Mouse (Mus musculus) neural tube, embryonic 14.5 days (tissue): ENCODE measurements around the gene Gm45837. TPM values are rescaled to one million over a fixed set of nuclear protein-coding genes. Genes with fewer than 3 reads are reported as not detected.

ENCODE experiments used
- ATAC-seq: fragments of 200-750 bp; cut with Nextera tagmentation; 2 replicates; pipeline ENCODE4 v1.8.0; 2017; ENCODE audit warnings: low read depth, mild to moderate bottlenecking, moderate TSS enrichment, moderate library complexity
- H3K27ac ChIP-seq: fragments of 300-500 bp; sonication (generic); 2 replicates; pipeline ENCODE4 v1.5.1; 2014; ENCODE audit warnings: low read depth, mild to moderate bottlenecking, control low read depth, low read length, moderate library complexity, mixed read lengths
- H3K27me3 ChIP-seq: fragments of 300-500 bp; sonication (generic); 2 replicates; pipeline ENCODE4 v1.6.1; 2014; ENCODE audit warnings: low read length; ENCODE audit not compliant: control insufficient read depth, insufficient read depth
- H3K36me3 ChIP-seq: fragments of 300-500 bp; sonication (generic); 2 replicates; pipeline ENCODE4 v1.6.1; 2014; ENCODE audit warnings: low read length, mixed read lengths; ENCODE audit not compliant: control insufficient read depth, insufficient read depth
- H3K4me1 ChIP-seq: fragments of 300-500 bp; sonication (generic); 2 replicates; pipeline ENCODE4 v1.6.1; 2014; ENCODE audit warnings: low read length; ENCODE audit not compliant: control insufficient read depth, insufficient read depth
- H3K4me2 ChIP-seq: fragments of 300-500 bp; sonication (generic); 2 replicates; pipeline ENCODE4 v1.6.1; 2014; ENCODE audit warnings: mild to moderate bottlenecking, low read depth, low read length, control low read depth
- H3K4me3 ChIP-seq: fragments of 300-500 bp; sonication (generic); 2 replicates; pipeline ENCODE4 v1.5.1; 2014; ENCODE audit warnings: low read depth, low read length, control low read depth, mixed read lengths
- H3K9ac ChIP-seq: fragments of 300-500 bp; sonication (generic); replicated peaks from 2 replicates; pipeline ENCODE4 v1.6.1; 2014; ENCODE audit warnings: low read depth, mild to moderate bottlenecking, control low read depth, low read length, mixed read lengths
- H3K9me3 ChIP-seq: fragments of 300-500 bp; sonication (generic); 2 replicates; pipeline ENCODE4 v1.6.1; 2016; ENCODE audit warnings: low read length; ENCODE audit not compliant: control insufficient read depth
- whole genome bisulfite sequencing: fragments of 180-500 bp; shearing (Covaris S2); extraction: QIAGEN DNeasy Blood & Tissue Kit; methylation state at CpG from one replicate; pipeline ENCODE4 v1.1.7; 2014; 5-methylcytosine and 5-hydroxymethylcytosine counted together
- polyA plus RNA-seq: library from polyadenylated mRNA; unstranded; fragments of >200 nt; fragmentation: Nextera tagmentation; extraction: Ambion mirVana; gene quantifications from 2 replicates; pipeline ENCODE4 v1.2.1, GENCODE M21; 2014

Gene Gm45837
- polyA plus RNA-seq, 1 experiment from 2014 or later = not detected

DNA sequence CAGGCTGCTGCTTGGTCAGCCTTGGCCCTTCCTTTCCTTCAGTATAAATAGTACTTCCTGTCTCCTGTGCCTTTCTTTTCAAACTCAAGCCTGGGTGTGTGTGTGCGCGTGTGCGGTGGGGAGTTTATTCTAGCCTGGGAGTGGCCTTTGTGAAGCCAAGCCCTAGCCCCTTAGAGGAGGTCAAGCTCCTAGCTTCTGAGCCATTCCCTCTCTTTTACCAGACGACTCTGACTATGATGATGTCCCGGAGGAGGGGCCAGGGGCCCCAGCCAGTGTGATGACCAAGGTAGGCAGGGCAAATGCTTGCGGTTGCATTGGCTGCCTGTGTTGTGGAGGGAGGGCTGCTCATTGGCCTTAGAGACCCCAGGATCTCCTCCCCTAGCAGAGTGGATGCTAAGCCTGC is 25.4 kb upstream of the Gm45837 start:
- no peak for ATAC-seq
- H3K27ac ChIP-seq = no peak overlapping the region
- no peaks in the 10 kb centered on the region for H3K9me3 ChIP-seq
- no peaks in the 10 kb centered on the region for H3K27me3 ChIP-seq
- H3K4me1 ChIP-seq = 0 out of 2 replicates have a peak, but pooled peaks cover 4% of the 10 kb centered on the region
- H3K36me3 ChIP-seq = no peaks in the 10 kb centered on the region
- WGBS = 44% methylated on average over 6 of the region's 6 CpGs
- no peak overlapping the region for H3K4me2 ChIP-seq
- no peak overlapping the region for H3K9ac ChIP-seq
- no peak overlapping the region for H3K4me3 ChIP-seq

DNA sequence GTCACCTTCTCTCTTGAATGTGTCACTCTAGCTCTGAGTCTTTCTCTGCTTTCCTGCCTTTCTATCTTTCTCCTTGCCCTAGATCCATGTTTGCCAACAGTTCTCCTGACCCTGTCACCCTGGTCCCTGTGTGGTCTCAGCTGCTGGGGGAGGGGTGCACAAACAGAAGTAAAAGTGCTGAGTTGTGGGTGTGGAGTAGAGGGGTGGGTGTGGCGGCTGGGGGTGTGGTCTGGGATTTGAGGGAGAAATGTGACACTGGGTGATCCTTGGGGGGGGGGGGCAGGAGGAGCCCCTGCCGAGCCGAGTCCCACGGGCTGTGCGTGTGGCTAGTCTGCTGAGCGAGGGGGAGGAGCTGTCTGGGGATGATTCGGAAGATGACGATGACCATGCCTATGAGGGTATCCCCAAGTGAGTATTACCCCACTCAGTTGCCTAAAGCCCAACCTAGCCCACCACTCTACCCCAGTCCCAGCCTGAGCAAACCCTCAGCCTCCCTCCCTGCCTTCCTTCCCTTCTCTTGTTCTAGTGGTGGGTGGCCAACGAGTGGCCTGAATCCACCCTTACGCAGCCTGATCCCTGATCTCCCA is 24.7 kb upstream of the Gm45837 start:
- Histone ChIP-seq H3K4me3 (no peak overlapping the region), H3K9ac (no peak overlapping the region), H3K4me2 (no peak overlapping the region), H3K9me3 (no peaks in the 10 kb centered on the region), H3K36me3 (no peaks in the 10 kb centered on the region), H3K27me3 (no peaks in the 10 kb centered on the region), H3K4me1 (0 out of 2 replicates have a peak, but pooled peaks cover 4% of the 10 kb centered on the region), H3K27ac (no peak overlapping the region)
- WGBS = 56% methylated on average over 9 of the region's 10 CpGs
- no peak for ATAC-seq

DNA sequence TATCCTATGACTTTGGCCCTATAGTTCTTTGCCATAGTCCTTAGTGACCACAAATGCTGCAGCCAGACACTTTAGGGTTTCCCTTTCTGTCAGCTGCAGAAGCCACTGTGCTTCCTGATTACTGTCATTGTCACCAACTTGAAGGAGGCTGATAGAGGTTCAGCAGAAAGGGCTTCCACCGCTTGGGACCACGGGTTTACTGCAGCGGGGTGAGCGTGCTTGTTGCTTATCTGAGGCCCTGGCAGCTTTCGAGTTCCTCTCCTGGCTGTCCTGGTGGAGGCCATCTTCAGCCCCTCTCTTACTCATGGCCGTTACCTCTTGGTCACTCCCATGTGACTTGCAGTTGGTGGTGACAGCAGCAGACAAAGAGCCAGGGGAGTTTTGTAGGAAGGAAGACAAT is 21.4 kb upstream of the Gm45837 start:
- Histone ChIP-seq H3K27me3 (no peaks in the 10 kb centered on the region), H3K9me3 (no peaks in the 10 kb centered on the region), H3K9ac (no peak overlapping the region), H3K4me3 (no peak overlapping the region), H3K4me2 (no peak overlapping the region), H3K27ac (no peak overlapping the region), H3K4me1 (0 out of 2 replicates have a peak, but pooled peaks cover 4% of the 10 kb centered on the region), H3K36me3 (no peaks in the 10 kb centered on the region)
- 92% methylated on average over 6 of the region's 6 CpGs for WGBS
- no peak for ATAC-seq

DNA sequence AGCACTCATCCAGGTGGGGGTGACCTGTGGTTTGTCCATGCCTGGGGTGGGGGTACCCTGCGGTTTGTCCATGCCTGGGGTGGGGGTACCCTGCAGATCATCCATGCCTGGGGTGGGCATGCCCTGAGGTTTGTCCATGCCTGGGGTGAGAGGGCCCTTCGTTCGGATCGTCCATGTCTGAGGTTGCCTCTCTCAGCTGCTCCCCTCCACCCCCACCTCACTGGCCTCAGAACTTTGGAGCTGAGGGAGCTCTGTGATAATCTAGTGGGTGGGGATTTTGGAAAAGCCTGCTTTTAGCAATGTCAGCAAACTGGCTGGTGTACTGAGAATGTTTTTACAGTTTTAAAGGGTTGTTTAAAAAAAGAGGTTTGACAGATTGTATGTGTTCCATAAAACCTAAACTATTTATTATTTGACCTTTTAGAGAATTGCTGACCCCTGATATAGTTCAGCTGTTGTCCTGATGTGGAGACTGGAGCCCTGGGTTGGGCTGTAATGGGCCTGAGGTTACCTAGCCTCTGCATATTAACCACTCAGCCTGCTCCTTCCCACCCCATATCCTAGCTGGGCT is 18.7 kb upstream of the Gm45837 start:
- Histone ChIP-seq H3K4me1 (no peaks in the 10 kb centered on the region), H3K27ac (no peak overlapping the region), H3K9me3 (no peaks in the 10 kb centered on the region), H3K4me3 (no peak overlapping the region), H3K9ac (no peak overlapping the region), H3K36me3 (no peaks in the 10 kb centered on the region), H3K4me2 (no peak overlapping the region), H3K27me3 (no peaks in the 10 kb centered on the region)
- WGBS = 86% methylated on average over 4 of the region's 4 CpGs
- no peak for ATAC-seq

DNA sequence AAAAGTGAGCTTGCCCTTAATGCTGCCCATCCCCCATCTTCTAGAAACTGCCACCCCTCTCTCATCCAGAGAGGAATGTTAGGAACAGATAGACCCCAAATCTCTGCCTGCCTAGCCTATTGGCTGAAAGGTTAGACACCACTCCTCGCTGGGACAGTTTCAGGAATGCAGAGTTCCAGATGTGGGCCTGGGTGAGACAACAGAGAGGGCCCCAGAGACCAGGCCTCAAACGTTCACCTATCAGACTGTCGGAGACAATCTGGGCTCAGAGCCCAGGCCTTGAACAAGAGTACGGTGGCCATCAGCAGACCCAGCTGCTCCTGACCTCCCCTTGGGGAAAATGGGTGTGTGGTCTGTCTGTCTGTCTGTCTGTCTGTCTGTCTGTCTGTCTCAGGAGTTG is 17.7 kb upstream of the Gm45837 start:
- no peak overlapping the region for H3K4me3 ChIP-seq
- H3K27me3 ChIP-seq = no peaks in the 10 kb centered on the region
- no peaks in the 10 kb centered on the region for H3K36me3 ChIP-seq
- no peak overlapping the region for H3K9ac ChIP-seq
- H3K4me2 ChIP-seq = no peak overlapping the region
- WGBS = 65% methylated on average over 4 of the region's 4 CpGs
- no peak for ATAC-seq
- no peaks in the 10 kb centered on the region for H3K4me1 ChIP-seq
- H3K9me3 ChIP-seq = no peaks in the 10 kb centered on the region
- H3K27ac ChIP-seq = no peak overlapping the region

DNA sequence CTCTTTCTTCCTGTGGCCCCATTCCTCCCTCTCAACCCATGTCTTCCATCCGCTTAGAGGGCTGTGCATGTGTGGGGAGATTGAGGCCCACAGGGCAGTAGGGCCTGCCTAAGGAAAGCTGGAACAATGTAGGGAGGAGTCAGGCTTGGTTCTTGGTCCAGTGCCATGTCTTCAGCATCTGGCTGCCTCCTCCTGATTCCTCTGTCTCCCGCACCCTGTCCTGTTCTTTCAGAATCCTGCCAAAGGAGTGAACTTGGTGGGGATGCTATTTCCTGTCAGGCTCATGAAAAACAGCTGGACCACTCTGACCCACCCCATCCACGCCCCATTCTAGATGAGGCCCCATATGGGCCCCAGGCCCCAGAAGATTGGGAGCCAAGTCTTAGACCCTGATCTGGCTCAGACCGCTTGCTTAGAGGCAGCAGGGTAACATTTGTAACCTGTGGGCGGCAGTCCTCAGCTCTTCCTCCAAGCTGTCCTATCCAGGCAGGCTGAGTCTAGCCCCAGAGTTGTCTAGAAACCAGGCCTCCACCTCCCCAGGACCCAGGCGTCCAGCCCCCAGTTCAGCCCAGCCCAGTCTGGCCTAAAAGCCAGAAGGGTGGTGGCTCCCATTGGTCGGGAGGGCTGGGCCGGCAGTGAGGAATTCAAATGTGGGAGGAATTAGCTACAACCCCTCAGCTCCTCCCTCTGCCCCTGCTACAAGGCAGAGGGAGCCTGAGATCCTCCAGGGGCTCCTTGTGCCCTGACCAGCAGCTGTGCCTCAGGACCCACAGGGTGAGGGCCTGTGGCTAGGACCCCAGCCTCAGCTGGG is 16.8 kb upstream of the Gm45837 start:
- H3K27ac ChIP-seq = no peak overlapping the region

DNA sequence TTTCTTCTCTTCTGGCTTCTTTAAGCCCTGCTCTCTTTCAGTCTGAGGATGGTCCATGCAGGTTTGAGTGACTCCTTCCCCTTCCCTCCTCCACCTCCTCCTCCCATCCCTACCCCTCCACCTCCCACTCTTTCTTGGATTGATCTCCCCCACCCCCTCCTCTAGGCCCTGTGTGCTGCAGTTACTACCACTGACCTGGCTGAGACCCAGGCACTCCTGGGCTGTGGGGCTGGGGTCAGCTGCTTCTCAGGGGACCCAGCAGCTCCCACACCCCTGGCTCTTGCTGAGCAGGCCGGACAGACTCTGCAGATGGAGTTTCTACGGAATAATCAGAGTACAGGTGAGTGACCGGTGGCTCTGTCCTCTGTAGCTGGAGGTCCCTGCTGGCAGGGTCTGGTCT is 16.1 kb upstream of the Gm45837 start:
- H3K4me2 ChIP-seq = no peak overlapping the region
- ATAC-seq = no peak
- H3K27ac ChIP-seq = no peak overlapping the region
- H3K4me3 ChIP-seq = no peak overlapping the region
- no peaks in the 10 kb centered on the region for H3K36me3 ChIP-seq
- no peaks in the 10 kb centered on the region for H3K27me3 ChIP-seq
- no peak overlapping the region for H3K9ac ChIP-seq
- 65% methylated on average over 3 of the region's 3 CpGs for WGBS
- H3K4me1 ChIP-seq = no peaks in the 10 kb centered on the region
- no peaks in the 10 kb centered on the region for H3K9me3 ChIP-seq

More for the DNA sequence above, 16.8 kb upstream of the Gm45837 start:
- H3K9me3 ChIP-seq = no peaks in the 10 kb centered on the region
- no peak overlapping the region for H3K4me3 ChIP-seq
- H3K4me2 ChIP-seq = no peak overlapping the region
- 41% methylated on average over 8 of the region's 8 CpGs for WGBS
- no peaks in the 10 kb centered on the region for H3K4me1 ChIP-seq
- no peaks in the 10 kb centered on the region for H3K27me3 ChIP-seq
- H3K36me3 ChIP-seq = no peaks in the 10 kb centered on the region
- peak; percentile 56; the same call in 1 of the 2 replicates for ATAC-seq
- no peak overlapping the region for H3K9ac ChIP-seq

DNA sequence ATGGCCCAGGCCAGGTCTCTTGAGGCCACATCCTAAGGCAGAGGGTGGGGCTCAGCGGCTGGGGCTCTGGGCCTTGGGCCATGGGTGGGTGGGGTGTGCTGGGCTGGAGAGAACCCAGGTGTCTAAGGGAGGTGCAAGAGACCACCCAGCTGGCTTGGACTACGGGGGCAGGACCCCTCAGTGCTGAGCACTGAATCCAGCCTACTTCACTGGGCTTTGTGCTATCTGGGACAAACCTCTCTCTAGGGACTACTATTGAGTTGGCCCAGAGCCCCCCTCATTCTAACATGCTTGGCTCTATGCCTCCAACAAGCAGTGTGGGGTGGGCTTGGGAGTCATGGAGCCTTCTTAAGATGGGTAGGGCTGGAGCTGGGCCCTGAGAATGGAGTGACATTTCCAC is 15.2 kb upstream of the Gm45837 start:
- Histone ChIP-seq H3K4me1 (no peaks in the 10 kb centered on the region), H3K9me3 (no peaks in the 10 kb centered on the region), H3K4me3 (no peak overlapping the region), H3K36me3 (no peaks in the 10 kb centered on the region), H3K4me2 (no peak overlapping the region), H3K27me3 (no peaks in the 10 kb centered on the region), H3K9ac (no peak overlapping the region), H3K27ac (no peak overlapping the region)
- WGBS = 73% methylated on average over 2 of the region's 2 CpGs
- ATAC-seq = no peak; the same call in 1 of the 2 replicates

DNA sequence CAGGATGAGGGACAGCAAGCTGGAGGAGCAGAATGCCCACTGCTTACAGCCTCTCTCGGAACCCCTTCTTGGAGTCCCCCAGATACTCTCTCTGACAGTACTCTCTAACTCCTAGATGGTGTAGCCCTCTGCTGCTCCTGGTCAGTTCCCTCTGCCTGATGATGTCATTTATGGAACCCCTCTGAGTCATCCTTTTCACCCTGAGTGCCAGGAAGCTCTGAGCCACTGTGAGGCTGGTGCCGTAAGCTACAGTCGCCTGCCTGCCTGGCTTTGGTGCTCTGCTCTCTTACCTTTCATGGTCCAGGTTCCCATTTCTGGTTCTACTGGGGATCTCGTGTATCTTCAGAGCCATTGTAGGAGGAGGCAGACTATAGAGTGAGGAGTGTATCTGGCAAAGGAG is 13.5 kb upstream of the Gm45837 start:
- H3K27me3 ChIP-seq = no peaks in the 10 kb centered on the region
- no peak overlapping the region for H3K27ac ChIP-seq
- no peak for ATAC-seq
- H3K4me2 ChIP-seq = no peak overlapping the region
- H3K9ac ChIP-seq = no peak overlapping the region
- no peak overlapping the region for H3K4me3 ChIP-seq
- WGBS = 82% methylated on average over 4 of the region's 4 CpGs
- no peaks in the 10 kb centered on the region for H3K9me3 ChIP-seq
- H3K4me1 ChIP-seq = no peaks in the 10 kb centered on the region
- no peaks in the 10 kb centered on the region for H3K36me3 ChIP-seq
